Mouse (Mus musculus) G1E-ER4 (cell line): ENCODE data around the gene Fes. TPM values are rescaled to one million over a fixed set of nuclear protein-coding genes. Genes with fewer than 3 reads are reported as not detected.

ENCODE experiments used
- GATA1 ChIP-seq: IDR thresholded peaks from one replicate; pipeline ENCODE4 v1.8.0; 2012; ENCODE audit warnings: low read length, inconsistent platforms
- polyA plus RNA-seq: library from polyadenylated mRNA; stranded (reverse); fragments of >175 nt; gene quantifications from 2 replicates; pipeline ENCODE4 v1.2.3, GENCODE M21; 2012

Fes gene
- polyA plus RNA-seq = 0.70 and 0.98 TPM in 2 replicates

GRCm38 (mm10) chr7:80387633-80388543 is at the start of gene Fes:
Fes (minus strand) TSS chr7:80387946.
- no peak for TF ChIP-seq GATA1

- no peak for TF ChIP-seq GATA1
Observed at GRCm38 (mm10) chr7:80436571-80436970, 48.8 kb upstream of the Fes start.

GRCm38 (mm10) chr7:80435594-80435993 is 47.8 kb upstream of the Fes start:
- TF ChIP-seq GATA1 = no peak

DNA sequence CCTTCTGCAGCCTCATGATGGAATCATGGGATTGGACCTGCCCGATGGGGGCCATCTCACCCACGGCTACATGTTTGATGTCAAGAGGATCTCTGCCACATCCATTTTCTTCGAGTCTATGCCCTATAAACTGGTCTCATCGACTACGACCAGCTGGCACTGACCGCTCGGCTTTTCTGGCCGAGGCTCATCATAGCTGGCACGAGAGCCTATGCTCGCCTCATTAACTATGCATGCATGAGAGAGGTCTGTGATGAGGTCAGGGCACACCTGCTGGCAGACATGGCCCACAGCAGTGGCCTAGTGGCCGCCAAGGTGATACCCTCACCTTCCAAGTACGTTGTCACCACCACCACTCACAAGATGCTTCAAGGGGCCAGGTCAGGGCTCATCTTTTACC is 41.9 kb upstream of the Fes start:
- no peak for TF ChIP-seq GATA1

DNA sequence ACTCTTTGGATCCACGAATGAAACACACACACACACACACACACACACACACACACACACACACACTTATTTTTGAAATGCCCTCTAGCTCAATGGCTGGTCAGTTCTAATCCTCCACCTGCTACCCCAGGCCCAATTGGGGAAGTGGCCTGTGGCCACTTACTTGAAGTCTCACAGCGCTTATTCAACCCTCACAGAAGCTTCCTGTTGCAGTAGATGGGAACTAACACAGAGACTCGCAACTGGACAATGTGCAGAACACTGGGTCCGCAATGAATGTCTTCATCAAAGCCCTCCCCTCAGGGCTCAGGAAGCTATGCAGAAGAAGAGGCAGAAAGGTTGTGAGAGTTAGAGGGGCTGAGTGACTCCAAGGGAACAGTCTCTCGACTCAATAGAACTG is 40.0 kb upstream of the Fes start:
- no peak for TF ChIP-seq GATA1

- no peak for TF ChIP-seq GATA1
Observed at GRCm38 (mm10) chr7:80426363-80426762, 38.6 kb upstream of the Fes start.

GRCm38 (mm10) chr7:80424722-80425121 is 37.0 kb upstream of the Fes start:
- no peak for TF ChIP-seq GATA1

DNA sequence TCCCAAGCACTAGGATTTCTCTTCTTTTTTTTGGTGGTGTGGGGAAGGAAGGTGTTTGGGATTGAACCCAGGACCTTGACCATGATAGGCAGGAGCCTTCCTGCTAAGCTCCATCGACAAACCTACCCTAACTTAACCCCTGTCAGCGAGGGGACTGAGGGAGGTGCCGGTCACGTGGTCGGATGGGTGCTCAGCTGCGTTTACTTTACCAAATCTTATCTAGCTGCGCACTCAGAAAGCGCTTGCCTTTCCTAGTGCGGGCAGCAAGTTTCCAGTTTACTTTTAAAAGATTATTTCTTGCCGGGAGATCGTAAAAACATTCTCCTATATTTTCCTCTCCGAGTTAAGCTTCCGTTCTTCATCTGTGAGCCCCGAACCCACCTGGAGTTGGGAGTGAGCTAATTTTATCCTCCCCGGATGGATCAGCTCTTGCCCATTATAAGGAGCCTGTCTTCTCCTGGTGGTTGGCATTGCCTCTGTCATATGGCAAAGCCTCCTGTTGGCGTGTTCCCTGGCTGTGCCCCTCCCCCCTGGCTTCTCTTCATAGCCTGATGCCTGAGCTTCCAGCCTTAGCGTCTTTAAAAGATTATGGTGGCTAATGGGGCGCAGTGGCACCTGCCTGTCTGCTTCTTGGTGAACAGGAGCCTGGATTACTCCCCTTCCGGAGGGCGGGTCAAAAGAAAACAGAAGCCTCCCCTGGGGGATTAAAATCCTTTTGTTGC is 35.2 kb upstream of the Fes start:
- no peak for TF ChIP-seq GATA1

- TF ChIP-seq GATA1 = no peak
Observed at GRCm38 (mm10) chr7:80421576-80421975, 33.8 kb upstream of the Fes start.

DNA sequence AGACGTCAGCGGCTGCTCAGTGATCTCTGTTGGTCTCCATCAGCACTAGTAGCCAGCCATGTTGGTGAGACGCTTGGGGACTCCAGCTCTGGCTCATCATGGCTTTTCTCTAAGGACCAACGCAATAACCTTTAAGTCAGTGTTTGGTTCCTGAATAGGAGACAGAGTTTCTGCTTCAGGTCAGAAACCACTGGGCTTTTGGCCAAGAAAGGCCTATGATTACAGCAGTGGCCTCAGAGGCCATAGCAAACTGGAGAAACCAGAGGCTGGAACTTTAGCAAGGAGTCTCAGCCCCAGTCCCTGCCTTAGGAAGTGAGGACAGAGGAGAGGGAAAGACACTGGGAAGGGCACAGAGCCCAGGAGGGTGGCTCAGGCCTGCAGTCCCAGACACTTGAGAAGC is 32.8 kb upstream of the Fes start:
- TF ChIP-seq GATA1 = no peak

GRCm38 (mm10) chr7:80419278-80419677 is 31.5 kb upstream of the Fes start:
- no peak for TF ChIP-seq GATA1

- no peak for TF ChIP-seq GATA1
Observed at GRCm38 (mm10) chr7:80418036-80418435, 30.3 kb upstream of the Fes start.

- no peak for TF ChIP-seq GATA1
Observed at GRCm38 (mm10) chr7:80417601-80418000, 29.9 kb upstream of the Fes start.

- TF ChIP-seq GATA1 = peak; percentile 81
Observed at GRCm38 (mm10) chr7:80416969-80417368, 29.2 kb upstream of the Fes start.

DNA sequence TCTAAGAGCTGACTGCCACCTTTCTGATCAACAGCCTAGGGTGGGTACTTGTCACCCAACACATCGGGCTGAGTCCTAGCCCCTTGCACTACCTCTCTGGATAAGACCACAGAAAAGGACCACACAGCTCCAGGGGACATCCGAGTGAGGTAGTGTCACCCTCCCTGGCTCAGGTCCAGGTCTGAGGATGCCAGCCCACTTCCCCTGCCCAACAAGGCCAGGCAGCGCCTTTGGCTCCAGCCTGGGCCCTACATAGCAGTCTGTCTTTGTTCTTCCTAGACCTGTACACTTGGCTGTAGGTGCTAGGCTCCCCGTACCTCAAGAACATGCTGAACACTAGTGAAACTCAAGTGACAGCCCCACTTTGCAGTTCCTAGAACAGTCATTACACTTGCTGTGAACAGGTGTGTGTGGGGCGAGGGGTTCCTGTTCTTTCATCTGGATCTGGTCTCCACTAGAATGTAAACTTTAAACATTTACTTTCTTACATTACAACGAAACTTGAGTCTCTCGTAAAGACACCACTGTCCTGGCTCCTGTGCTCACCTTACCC is 26.6 kb upstream of the Fes start:
- TF ChIP-seq GATA1 = no peak

- no peak for TF ChIP-seq GATA1
Observed at GRCm38 (mm10) chr7:80413512-80414302, 26.0 kb upstream of the Fes start.

GRCm38 (mm10) chr7:80412781-80413180 is 25.0 kb upstream of the Fes start:
- TF ChIP-seq GATA1 = no peak
